Mouse (Mus musculus): ENCODE results near the gene Wnt4. TPM values are rescaled to one million over a fixed set of nuclear protein-coding genes. Genes with fewer than 3 reads are reported as not detected.
A peak's percentile ranks its signal among the peaks of the same experiment; 100 is the strongest.

Gene Wnt4
- total and polyA plus RNA-seq, 3 experiments: 73.0 to 107 (median 83.3) TPM

GRCm38 (mm10) chr4:137278144-137279040 lies 1.1 kb downstream of the Wnt4 start:
- DNase-seq: peak; percentile 49

GRCm38 (mm10) chr4:137279346-137279745 lies 2.1 kb downstream of the Wnt4 start:
- DNase-seq: peak; percentile 44

GRCm38 (mm10) chr4:137281273-137281672 lies 4.0 kb downstream of the Wnt4 start:
- DNase-seq: peak; percentile 52

- no peak for DNase-seq
Observed at GRCm38 (mm10) chr4:137282122-137282521, 4.8 kb downstream of the Wnt4 start.

- DNase-seq: peak; percentile 83
Observed at GRCm38 (mm10) chr4:137282584-137283406, 5.5 kb downstream of the Wnt4 start.

- DNase-seq: peak; percentile 58
Observed at GRCm38 (mm10) chr4:137283407-137283732, 6.1 kb downstream of the Wnt4 start.

GRCm38 (mm10) chr4:137285876-137286661 lies 8.8 kb downstream of the Wnt4 start:
- DNase-seq: peak; percentile 56

- DNase-seq: no peak
Observed at GRCm38 (mm10) chr4:137286662-137286953, 9.3 kb downstream of the Wnt4 start.

- DNase-seq: peak; percentile 88
Observed at GRCm38 (mm10) chr4:137287206-137287605, 9.9 kb downstream of the Wnt4 start.

GRCm38 (mm10) chr4:137287818-137288217 lies 10.5 kb downstream of the Wnt4 start:
- peak; percentile 67 for DNase-seq

GRCm38 (mm10) chr4:137289701-137290100 lies 12.4 kb downstream of the Wnt4 start:
- no peak for DNase-seq

GRCm38 (mm10) chr4:137290250-137290649 lies 13.0 kb downstream of the Wnt4 start:
- no peak for DNase-seq

- peak; percentile 66 for DNase-seq
Observed at GRCm38 (mm10) chr4:137292625-137293024, 15.3 kb downstream of the Wnt4 start.

GRCm38 (mm10) chr4:137294032-137294431 lies 16.7 kb downstream of the Wnt4 start:
- DNase-seq: no peak

- no peak for DNase-seq
Observed at GRCm38 (mm10) chr4:137294474-137294873, 17.2 kb downstream of the Wnt4 start.

GRCm38 (mm10) chr4:137294951-137295350 lies 17.7 kb downstream of the Wnt4 start:
- no peak for DNase-seq

GRCm38 (mm10) chr4:137297611-137298010 lies 20.3 kb downstream of the Wnt4 start:
- DNase-seq: peak; percentile 64

- no peak for DNase-seq
Observed at GRCm38 (mm10) chr4:137298406-137298805, 21.1 kb downstream of the Wnt4 start.

- DNase-seq: no peak
Observed at GRCm38 (mm10) chr4:137300227-137300626, 22.9 kb downstream of the Wnt4 start.

GRCm38 (mm10) chr4:137301635-137302034 lies 24.3 kb downstream of the Wnt4 start:
- DNase-seq: no peak

GRCm38 (mm10) chr4:137304106-137304505 lies 26.8 kb downstream of the Wnt4 start:
- DNase-seq: no peak

- DNase-seq: no peak
Observed at GRCm38 (mm10) chr4:137305066-137305465, 27.8 kb downstream of the Wnt4 start.

Measured in adrenal gland, adult 2 months (tissue).